Mouse (Mus musculus) thymus, postnatal 36 days (tissue): Measurements from ENCODE around the gene Zscan21.
"Not testable (repeated sequence)": the region's sequence is repeated elsewhere in the genome, so short reads cannot be mapped to it uniquely, and the experiment has no call there.

Experiments used
- DNase-seq, 2 experiments: peaks; one replicate each; pipeline ENCODE4 v3.0.0; 2022; ENCODE audit warnings: mixed read lengths in 2 of 2

Zscan21 gene

GRCm38 (mm10) chr5:138116255-138117198 is at the start of gene Zscan21:
Gene Zscan21, plus strand, starts transcription at chr5:138116903.
- peak; percentile 87 to 89 for DNase-seq

DNA sequence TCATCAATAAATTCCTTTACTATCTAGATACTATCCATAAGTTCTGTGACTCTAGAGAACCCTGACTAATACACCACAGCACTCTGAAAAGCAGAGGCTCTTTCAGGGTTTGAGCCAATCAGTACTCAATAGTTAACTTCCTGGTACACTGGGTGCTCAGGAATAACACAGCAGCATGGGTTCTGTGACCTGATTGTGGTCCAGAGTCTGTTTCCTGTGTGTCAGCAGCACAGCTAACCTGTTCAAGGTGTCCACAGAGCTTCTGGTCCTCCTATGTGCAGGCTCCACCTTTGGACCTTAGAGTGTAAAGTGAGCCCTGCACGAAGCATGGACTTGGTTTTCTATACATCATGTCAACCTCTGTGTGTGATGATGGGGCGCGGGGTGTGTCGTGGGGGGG is 42.9 kb upstream of the Zscan21 start:
- no peak for DNase-seq

GRCm38 (mm10) chr5:138075684-138076083 is 41.0 kb upstream of the Zscan21 start:
- DNase-seq: no peak

GRCm38 (mm10) chr5:138076148-138076547 is 40.6 kb upstream of the Zscan21 start:
- DNase-seq: no peak

- DNase-seq: no peak
These were observed 36.2 kb upstream of the Zscan21 start for GRCm38 (mm10) chr5:138080456-138080855.

GRCm38 (mm10) chr5:138081446-138081845 is 35.3 kb upstream of the Zscan21 start:
- DNase-seq: no peak

DNA sequence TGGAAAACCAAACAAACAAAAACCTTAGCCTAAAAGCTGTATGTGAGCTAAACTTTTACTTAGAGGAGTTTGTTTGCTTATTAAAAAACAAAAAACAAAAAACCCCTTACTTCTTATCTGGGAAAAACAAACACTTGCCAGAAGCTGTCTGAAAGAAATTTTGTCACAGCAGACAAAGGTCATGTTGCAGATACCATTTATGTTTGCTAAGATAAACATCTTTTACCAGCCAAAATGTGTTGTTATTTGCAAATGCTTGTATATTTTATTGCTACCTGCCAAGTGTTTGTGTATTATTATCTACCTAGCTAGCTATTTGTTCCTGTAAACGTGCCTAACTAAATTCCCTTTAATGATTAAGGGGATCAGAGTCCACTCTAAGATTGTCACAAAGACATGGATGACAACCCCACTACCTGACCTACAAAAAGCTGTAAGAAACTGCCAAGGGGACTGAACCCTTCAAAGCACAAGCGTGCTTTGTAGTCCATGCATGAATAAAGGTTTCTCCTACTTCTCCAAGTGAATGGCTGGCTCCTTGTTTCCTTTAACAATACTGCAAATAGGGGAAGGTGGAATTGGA is 33.3 kb upstream of the Zscan21 start:
- no peak for DNase-seq

DNA sequence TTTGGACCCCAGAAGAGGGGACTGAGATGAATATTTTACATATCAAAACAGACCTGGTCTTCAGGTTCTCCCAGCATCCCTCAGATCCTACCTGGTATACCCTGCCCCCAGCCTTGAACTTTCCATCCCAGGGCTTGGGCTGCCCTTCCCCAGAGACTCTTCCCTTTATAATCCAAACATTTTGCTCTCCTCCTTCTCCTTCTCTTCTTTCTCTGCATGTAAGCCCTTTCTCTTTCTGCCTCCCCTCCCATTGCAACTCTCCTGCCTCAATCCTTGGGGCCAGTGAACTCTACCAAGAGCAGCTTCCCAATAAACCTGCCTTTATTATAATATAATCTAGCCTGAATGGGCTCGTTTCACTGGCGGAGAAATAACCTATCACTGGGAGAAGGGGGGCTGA is 32.8 kb upstream of the Zscan21 start:
- DNase-seq: no peak

- no peak for DNase-seq
These were observed 32.2 kb upstream of the Zscan21 start for GRCm38 (mm10) chr5:138084507-138084906.

- peak; percentile 68 to 74 for DNase-seq
These were observed 31.7 kb upstream of the Zscan21 start, which contains the start of gene Zkscan1 for GRCm38 (mm10) chr5:138084996-138085395. Gene Zkscan1, plus strand, starts transcription at chr5:138085084.

GRCm38 (mm10) chr5:138085421-138085911 is 31.2 kb upstream of the Zscan21 start:
- DNase-seq: peak; percentile 6 to 13

DNA sequence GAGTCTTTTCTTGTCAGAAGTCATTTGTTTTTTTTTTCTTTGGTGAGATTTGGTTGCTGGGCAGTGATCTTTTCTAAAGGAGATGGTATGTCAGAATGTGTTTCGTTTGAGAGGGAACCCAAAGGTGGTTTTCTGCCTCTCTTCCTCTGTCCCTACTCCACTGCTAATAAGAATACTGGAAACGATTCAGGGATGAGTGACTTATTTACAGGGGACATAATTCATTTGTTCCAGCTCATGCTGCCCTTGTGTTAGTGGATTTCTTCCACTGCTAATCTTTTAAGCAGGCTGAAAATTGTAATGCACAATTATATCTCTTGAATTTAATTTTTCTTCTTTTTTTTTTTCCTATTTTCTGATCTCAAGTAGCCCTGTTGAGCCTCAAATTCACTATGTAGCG is 29.9 kb upstream of the Zscan21 start:
- DNase-seq: no peak

DNA sequence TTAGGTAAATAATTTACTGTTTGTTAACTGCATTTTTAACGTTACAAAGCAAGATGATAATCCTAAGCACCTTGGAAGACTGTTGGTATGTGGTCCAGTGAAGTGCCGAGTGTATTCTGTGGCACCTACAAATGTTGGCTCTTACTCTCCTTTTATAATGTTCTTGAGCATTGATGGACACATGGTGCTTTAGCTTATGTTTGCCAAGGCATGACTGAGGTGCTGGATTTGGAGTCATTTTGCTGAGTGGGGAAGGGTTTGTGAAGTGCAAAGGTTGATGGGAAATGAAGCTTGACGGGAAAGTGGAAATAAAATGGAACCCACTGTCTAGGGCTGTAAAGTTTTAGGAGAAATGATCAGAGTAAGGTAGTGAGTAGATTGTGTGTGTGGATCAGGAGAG is 28.3 kb upstream of the Zscan21 start:
- DNase-seq: no peak

- DNase-seq: no peak
These were observed 27.6 kb upstream of the Zscan21 start for GRCm38 (mm10) chr5:138089108-138089551.

DNA sequence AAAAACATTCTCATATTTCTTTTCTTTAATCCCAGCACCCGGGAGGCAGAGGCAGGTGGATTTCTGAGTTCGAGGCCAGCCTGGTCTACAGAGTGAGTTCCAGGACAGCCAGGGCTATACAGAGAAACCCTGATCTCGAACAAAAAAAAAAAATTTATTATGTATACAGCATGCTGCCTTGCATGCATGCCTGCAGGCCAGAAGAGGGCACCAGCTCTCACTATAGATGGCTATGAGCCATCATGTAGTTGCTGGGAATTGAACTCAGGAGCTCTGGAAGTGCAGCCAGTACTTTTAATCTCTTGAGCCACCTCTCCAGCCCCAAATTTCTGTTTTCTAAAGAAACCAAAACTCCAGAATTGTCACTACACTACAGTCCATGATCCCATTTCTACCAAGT is 26.4 kb upstream of the Zscan21 start:
- DNase-seq: no peak

DNA sequence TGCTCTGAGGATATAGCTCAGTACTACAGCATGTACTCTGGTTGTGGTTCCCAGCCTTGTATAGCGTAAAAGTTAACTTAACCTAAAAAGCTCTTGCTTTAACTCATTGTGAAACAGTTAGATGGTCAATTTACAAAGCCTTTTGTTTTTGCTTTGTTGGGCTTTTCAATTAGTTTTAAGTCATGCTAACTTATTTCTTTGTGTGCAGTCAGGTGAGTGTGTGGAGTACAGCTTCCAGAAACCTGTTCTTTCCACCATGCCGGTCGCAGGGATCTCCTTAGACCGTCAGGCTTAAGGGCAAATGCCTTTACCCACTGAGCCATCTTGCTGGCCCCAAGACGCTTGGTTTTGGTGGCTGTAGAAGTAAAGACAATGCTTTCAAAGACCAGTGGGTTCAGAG is 26.0 kb upstream of the Zscan21 start:
- DNase-seq: no peak

DNA sequence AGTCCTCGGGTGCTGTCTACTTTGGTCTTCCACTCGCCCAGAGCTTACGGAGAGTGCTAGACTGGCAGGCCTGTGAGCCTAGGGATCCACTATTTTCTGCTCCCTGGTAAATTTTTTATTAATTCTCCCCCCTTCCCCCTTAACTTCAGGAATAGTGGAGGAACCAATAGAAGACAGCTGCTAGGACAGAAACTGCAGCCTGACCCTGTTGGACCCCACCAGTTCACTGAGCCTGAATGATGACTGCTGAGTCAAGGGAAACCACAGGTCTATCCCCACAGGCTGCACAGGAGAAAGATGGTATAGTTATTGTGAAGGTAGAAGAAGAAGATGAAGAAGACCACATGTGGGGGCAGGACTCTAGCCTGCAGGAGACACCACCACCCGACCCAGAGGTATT is 23.9 kb upstream of the Zscan21 start:
- no peak for DNase-seq

- DNase-seq: no peak
These were observed 22.2 kb upstream of the Zscan21 start for GRCm38 (mm10) chr5:138094474-138094873.

GRCm38 (mm10) chr5:138104976-138105375 is 11.7 kb upstream of the Zscan21 start:
- DNase-seq: no peak

- DNase-seq: no peak
These were observed 9.6 kb upstream of the Zscan21 start for GRCm38 (mm10) chr5:138107130-138107529.

GRCm38 (mm10) chr5:138109847-138110396 is 6.8 kb upstream of the Zscan21 start:
- DNase-seq: not testable (repeated sequence)

DNA sequence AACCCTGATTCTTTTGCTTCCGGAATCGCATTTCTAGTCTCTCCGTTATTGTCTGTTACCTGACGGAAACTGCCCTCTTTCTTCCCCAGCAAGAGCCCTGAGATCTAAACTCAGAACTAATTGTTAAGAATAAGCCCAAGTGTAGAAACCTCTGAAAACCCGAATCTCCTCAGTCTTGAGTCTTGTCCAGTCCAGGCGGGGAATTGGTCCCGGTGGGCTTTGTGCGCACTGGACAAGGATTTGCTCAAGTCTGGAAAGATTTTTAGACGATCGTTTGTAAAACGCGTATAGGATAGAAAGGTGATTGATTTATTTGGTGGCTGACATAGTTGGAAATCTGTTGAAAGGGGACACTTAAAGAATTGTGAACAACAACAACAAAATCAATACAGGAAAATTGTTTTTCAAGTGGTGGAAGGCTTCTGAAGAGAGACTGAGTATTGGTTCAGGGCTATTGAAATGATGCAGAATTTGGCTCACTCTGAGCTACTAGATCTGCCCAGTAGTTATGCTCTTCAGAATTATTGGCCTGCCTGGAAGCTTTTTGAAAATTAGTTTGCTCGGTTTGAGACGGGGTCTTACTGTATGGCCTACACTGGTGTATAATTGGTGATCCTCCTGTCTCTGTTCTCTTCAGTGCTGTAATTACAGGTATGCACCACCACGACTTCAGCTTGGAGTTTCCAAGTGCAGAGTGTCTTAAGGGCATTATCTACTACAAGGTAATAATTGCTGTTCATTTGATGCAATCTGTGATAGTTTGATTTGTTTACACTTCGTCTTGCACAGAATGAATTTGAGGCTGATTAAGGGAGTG is 704 bp downstream of the Zscan21 start:
- no peak for DNase-seq

- no peak for DNase-seq
These were observed 1.3 kb downstream of the Zscan21 start for GRCm38 (mm10) chr5:138118041-138118440.
